Mouse (Mus musculus) left cerebral cortex, adult 8-10 months (tissue): ENCODE results near the gene Zfp11. TPM values are rescaled to one million over a fixed set of nuclear protein-coding genes. Genes with fewer than 3 reads are reported as not detected.
"Not testable (repeated sequence)": the region's sequence is repeated elsewhere in the genome, so short reads cannot be mapped to it uniquely, and the experiment has no call there.

Experiments
- DNase-seq, 2 experiments: peaks; one replicate each; pipeline ENCODE4 v3.0.0; 2022; ENCODE audit warnings: low spot score in 2 of 2
- total RNA-seq, 4 experiments: library from RNA; stranded (reverse); gene quantifications; 2 replicates each; pipeline ENCODE4 v1.2.4; 2022

Zfp11 gene
- total RNA-seq, 4 experiments from 2014 or later: 6.0 to 7.0 (median 6.2) TPM

DNA sequence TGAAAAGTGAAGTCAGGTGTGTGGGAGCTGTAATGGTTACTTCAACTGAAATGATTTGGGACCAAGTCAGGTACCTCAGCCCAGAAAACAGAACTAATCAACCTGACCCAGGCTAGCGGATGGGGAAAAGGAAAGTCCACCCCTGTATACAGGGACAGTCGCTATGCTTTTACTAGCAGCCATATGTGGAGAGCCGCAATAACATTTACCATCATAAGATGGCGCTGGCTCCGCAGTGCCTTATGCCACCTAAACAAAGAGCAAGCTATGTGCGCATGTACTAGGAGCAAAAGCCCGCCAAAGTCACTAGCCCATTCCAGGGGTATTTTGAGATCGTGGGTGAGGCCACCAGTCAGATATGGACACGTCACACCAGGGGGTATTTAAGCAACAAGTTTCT lies 49.3 kb downstream of the Zfp11 start:
- not testable (repeated sequence) for DNase-seq

DNA sequence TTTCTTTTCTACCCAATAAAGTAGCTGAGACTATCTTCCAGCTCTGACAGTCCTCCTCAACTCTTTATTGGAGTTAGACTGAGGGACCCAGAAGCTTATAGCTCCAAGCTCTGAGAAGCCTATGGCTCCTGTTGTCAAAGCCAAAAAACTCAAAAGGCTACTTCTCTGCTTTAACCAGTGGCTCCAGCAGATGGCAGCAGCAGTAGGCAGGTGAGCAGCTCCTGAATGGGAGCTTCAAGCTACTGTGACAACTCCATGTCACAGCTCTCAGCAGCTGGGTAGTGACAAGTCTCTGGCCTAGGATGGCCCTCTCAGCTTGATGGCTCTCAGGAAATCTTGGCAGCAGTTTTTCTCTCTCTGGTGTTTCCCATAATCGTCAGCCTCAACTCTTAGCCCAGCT lies 58.8 kb downstream of the Zfp11 start:
- DNase-seq: peak in 1 of 2 experiments; percentile 63

DNA sequence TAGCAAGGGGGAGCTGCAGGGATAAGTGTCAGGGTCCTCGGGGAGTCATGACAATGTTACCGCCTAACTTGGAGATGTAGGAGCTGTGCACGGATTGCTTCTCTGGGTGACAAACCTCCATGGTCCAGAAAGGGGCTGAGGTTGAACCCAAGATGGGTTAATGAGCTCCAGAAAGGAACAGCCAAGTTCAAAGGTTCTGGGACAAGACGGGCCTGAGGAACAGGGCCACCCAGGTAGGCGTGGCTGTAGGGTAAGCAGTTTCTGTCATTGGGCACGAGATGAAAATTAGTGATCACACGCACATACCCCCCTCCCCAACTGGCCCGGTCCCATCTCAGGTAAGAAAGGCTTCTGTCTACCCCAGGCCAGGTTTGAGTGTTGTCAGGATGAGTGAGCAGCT lies 62.4 kb downstream of the Zfp11 start:
- DNase-seq: no peak

Other genes starting within 250 kb of the Zfp11 start
- 100 to 1,000 TPM in 1 of 4 experiments, 10 to 100 TPM in 3; 78.1 to 101 (median 87.3) TPM for gene Sfswap, start 168.9 kb downstream of the Zfp11 start, total RNA-seq
- 100 to 1,000 TPM in 1 of 4 experiments, 10 to 100 TPM in 3; 83.3 to 102 (median 90.9) TPM for gene Mmp17, start 85.9 kb downstream of the Zfp11 start, total RNA-seq
- gene Sept14, start 38.4 kb upstream of the Zfp11 start, total RNA-seq: not detected
- 10 to 100 TPM; 73.7 to 91.9 (median 81.3) TPM for gene Mrps17, start 45.4 kb upstream of the Zfp11 start, total RNA-seq
- 10 to 100 TPM; 87.2 to 95.0 (median 91.5) TPM for gene Nipsnap2, start 55.0 kb upstream of the Zfp11 start, total RNA-seq
- gene Psph, start 117.3 kb upstream of the Zfp11 start, total RNA-seq: 10 to 100 TPM; 18.8 to 21.3 (median 19.6) TPM
- 10 to 100 TPM; 18.2 to 23.0 (median 21.9) TPM for gene Sumf2, start 176.9 kb upstream of the Zfp11 start, total RNA-seq
- gene Chchd2, start 217.4 kb upstream of the Zfp11 start, total RNA-seq: 100 to 1,000 TPM; 416 to 428 (median 423) TPM
- gene Zbed5, start 225.6 kb upstream of the Zfp11 start, total RNA-seq: 1 to 10 TPM; 6.9 to 9.6 (median 7.9) TPM
- gene Phkg1, start 228.4 kb upstream of the Zfp11 start, total RNA-seq: 10 to 100 TPM; 16.7 to 20.4 (median 17.8) TPM
- gene Nupr1l, start 238.4 kb upstream of the Zfp11 start, total RNA-seq: 1 to 10 TPM; 2.5 to 3.5 (median 3.2) TPM